Mouse (Mus musculus): ENCODE data around the gene Fntb. TPM values are rescaled to one million over a fixed set of nuclear protein-coding genes. Genes with fewer than 3 reads are reported as not detected.
"Not testable (repeated sequence)": the region's sequence is repeated elsewhere in the genome, so short reads cannot be mapped to it uniquely, and the experiment has no call there.

Gene Fntb
- total RNA-seq, 2 experiments from 2014 or later = 27.7 to 28.1 TPM

GRCm38 (mm10) chr12:76820615-76821014 is 55.2 kb downstream of the Fntb start:
- no peak for DNase-seq (ENCODE audit: extremely low spot score in 1 of 2, low spot score in 2 of 2)
- intact Hi-C loops (cut with DNase I) = no loop called here

- peak in 1 of 2 experiments; percentile 64 for DNase-seq (ENCODE audit: extremely low spot score in 1 of 2, low spot score in 2 of 2)
- intact Hi-C loops (cut with DNase I) = no loop called here
Measured at GRCm38 (mm10) chr12:76822002-76822650, 56.7 kb downstream of the Fntb start.

GRCm38 (mm10) chr12:76822651-76823041 is 57.3 kb downstream of the Fntb start, which contains the start of gene Rab15:
Gene Rab15 (minus strand): TSS chr12:76822908.
- intact Hi-C loops (cut with DNase I) = no loop called here
- no peak for DNase-seq (ENCODE audit: extremely low spot score in 1 of 2, low spot score in 2 of 2)

- intact Hi-C loops (cut with DNase I) = no loop called here
- DNase-seq (ENCODE audit: extremely low spot score in 1 of 2, low spot score in 2 of 2) = no peak
Measured at GRCm38 (mm10) chr12:76825283-76825682, 59.9 kb downstream of the Fntb start.

- intact Hi-C loops (cut with DNase I) = no loop called here
- no peak for DNase-seq (ENCODE audit: extremely low spot score in 1 of 2, low spot score in 2 of 2)
Measured at GRCm38 (mm10) chr12:76832704-76833103, 67.3 kb downstream of the Fntb start.

- intact Hi-C loops (cut with DNase I) = no loop called here
- DNase-seq (ENCODE audit: extremely low spot score in 1 of 2, low spot score in 2 of 2) = peak; percentile 97 to 98
Measured at GRCm38 (mm10) chr12:76837101-76837843, 71.9 kb downstream of the Fntb start.

- intact Hi-C loops (cut with DNase I) = no loop called here
- DNase-seq (ENCODE audit: extremely low spot score in 1 of 2, low spot score in 2 of 2) = no peak
Measured at GRCm38 (mm10) chr12:76837844-76838650, 72.7 kb downstream of the Fntb start.

GRCm38 (mm10) chr12:76839298-76839697 is 73.9 kb downstream of the Fntb start:
- intact Hi-C loops (cut with DNase I) = no loop called here
- no peak for DNase-seq (ENCODE audit: extremely low spot score in 1 of 2, low spot score in 2 of 2)

GRCm38 (mm10) chr12:76840081-76840480 is 74.7 kb downstream of the Fntb start:
- DNase-seq (ENCODE audit: extremely low spot score in 1 of 2, low spot score in 2 of 2) = no peak
- intact Hi-C loops (cut with DNase I) = no loop called here

- DNase-seq (ENCODE audit: extremely low spot score in 1 of 2, low spot score in 2 of 2) = no peak
- intact Hi-C loops (cut with DNase I) = no loop called here
Measured at GRCm38 (mm10) chr12:76844346-76845061, 79.1 kb downstream of the Fntb start.

- no peak for DNase-seq (ENCODE audit: extremely low spot score in 1 of 2, low spot score in 2 of 2)
Measured at GRCm38 (mm10) chr12:76852419-76852818, 87.0 kb downstream of the Fntb start.

GRCm38 (mm10) chr12:76853378-76854142 is 88.2 kb downstream of the Fntb start:
- intact Hi-C loops (cut with DNase I) = no loop called here
- DNase-seq (ENCODE audit: extremely low spot score in 1 of 2, low spot score in 2 of 2) = no peak

More at GRCm38 (mm10) chr12:76852419-76852818, 87.0 kb downstream of the Fntb start:
- intact Hi-C loops (cut with DNase I) = no loop called here

- intact Hi-C loops (cut with DNase I) = no loop called here
- DNase-seq (ENCODE audit: extremely low spot score in 1 of 2, low spot score in 2 of 2) = no peak
Measured at GRCm38 (mm10) chr12:76857087-76857486, 91.7 kb downstream of the Fntb start.

GRCm38 (mm10) chr12:76858788-76859187 is 93.4 kb downstream of the Fntb start:
- DNase-seq (ENCODE audit: extremely low spot score in 1 of 2, low spot score in 2 of 2); intact Hi-C loops (cut with DNase I): not testable (repeated sequence)

GRCm38 (mm10) chr12:76863651-76864050 is 98.3 kb downstream of the Fntb start:
- intact Hi-C loops (cut with DNase I) = no loop called here
- no peak for DNase-seq (ENCODE audit: extremely low spot score in 1 of 2, low spot score in 2 of 2)

GRCm38 (mm10) chr12:76865266-76865665 is 99.9 kb downstream of the Fntb start:
- intact Hi-C loops (cut with DNase I) = no loop called here
- DNase-seq (ENCODE audit: extremely low spot score in 1 of 2, low spot score in 2 of 2) = no peak

- intact Hi-C loops (cut with DNase I) = no loop called here
- DNase-seq (ENCODE audit: extremely low spot score in 1 of 2, low spot score in 2 of 2) = peak in 1 of 2 experiments; percentile 52
Measured at GRCm38 (mm10) chr12:76867586-76868280, 102.3 kb downstream of the Fntb start.

Data from left cerebral cortex, postnatal 10 days (tissue).